Comparison of ENCODE assay signal across 35 mouse cellular contexts in the genomic region with DNA sequence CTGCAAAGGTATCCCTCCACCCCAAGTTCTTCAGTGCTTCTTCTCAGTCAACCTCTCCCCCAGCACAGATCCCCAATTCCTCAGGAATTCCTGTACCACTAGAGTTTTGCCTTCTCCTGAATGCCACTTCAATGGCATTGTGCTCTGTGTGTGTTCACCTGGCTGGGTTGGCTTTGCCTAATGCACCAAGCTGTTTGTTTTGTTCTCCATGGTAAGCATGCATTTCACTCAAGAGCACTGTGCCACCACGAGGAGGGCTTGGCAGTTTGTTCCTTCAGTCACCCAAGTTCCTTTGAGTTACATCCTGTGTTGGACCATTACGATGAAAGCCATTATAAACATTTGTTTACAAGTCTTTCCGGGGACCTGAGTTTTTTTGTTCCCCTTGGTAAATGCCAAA.
"Had no signal": no experiment of that assay in that cellular context is flagged by ENCODE, and none has a peak within 500 bp of the region (broad histone marks: within the 10 kb centered on the region; RNA-seq: fewer than 3 reads in every experiment).

No protein-coding gene starts in this region.

- H3K4me3 ChIP-seq: heart, adult 2 months; heart, embryonic 10.5 days; heart, embryonic 12.5 days; heart, embryonic 13.5 days; heart, embryonic 15.5 days; hindbrain, embryonic 10.5 days; hindbrain, embryonic 12.5 days; hindbrain, embryonic 13.5 days; hindbrain, embryonic 15.5 days; intestine, embryonic 15.5 days; kidney, embryonic 15.5 days; layer of hippocampus, adult 2 months had no signal

- H3K36me3 ChIP-seq: heart, embryonic 10.5 days; heart, embryonic 12.5 days; heart, embryonic 13.5 days; heart, embryonic 15.5 days; hindbrain, embryonic 10.5 days; hindbrain, embryonic 12.5 days; hindbrain, embryonic 13.5 days; hindbrain, embryonic 15.5 days; intestine, embryonic 15.5 days; kidney, embryonic 15.5 days had no signal

- H3K9ac ChIP-seq: heart, embryonic 12.5 days; heart, embryonic 13.5 days; heart, embryonic 15.5 days; hindbrain, embryonic 12.5 days; hindbrain, embryonic 13.5 days; hindbrain, embryonic 14.5 days; hindbrain, embryonic 15.5 days; intestine, embryonic 15.5 days; kidney, embryonic 15.5 days had no signal

- H3K27ac ChIP-seq: heart, adult 2 months; heart, embryonic 10.5 days; heart, embryonic 13.5 days; heart, embryonic 15.5 days; hindbrain, embryonic 10.5 days; hindbrain, embryonic 12.5 days; hindbrain, embryonic 13.5 days; hindbrain, embryonic 14.5 days; hindbrain, embryonic 15.5 days; hindbrain, postnatal 0 days; intestine, embryonic 15.5 days; kidney, embryonic 15.5 days; kidney, postnatal 0 days; layer of hippocampus, adult 2 months had no signal

- H3K27me3 ChIP-seq: heart, embryonic 12.5 days; heart, embryonic 13.5 days; heart, embryonic 15.5 days; hindbrain, embryonic 12.5 days; hindbrain, embryonic 13.5 days; hindbrain, embryonic 15.5 days; intestine, embryonic 15.5 days; kidney, embryonic 15.5 days had no signal

- H3K4me2 ChIP-seq: heart, embryonic 11.5 days; heart, embryonic 12.5 days; heart, embryonic 13.5 days; heart, embryonic 15.5 days; hindbrain, embryonic 12.5 days; hindbrain, embryonic 13.5 days; hindbrain, embryonic 14.5 days; hindbrain, embryonic 15.5 days; intestine, embryonic 15.5 days; kidney, embryonic 15.5 days had no signal

- ATAC-seq: hindbrain, embryonic 16.5 days; hindbrain, postnatal 0 days; inflammation-experienced regulatory T-cells, adult 6 months; intestine, embryonic 15.5 days; intestine, embryonic 16.5 days; intestine, postnatal 0 days had no signal

- H3K9me3 ChIP-seq: heart, embryonic 10.5 days; heart, embryonic 15.5 days; hindbrain, embryonic 12.5 days; hindbrain, embryonic 13.5 days; hindbrain, embryonic 15.5 days; intestine, embryonic 15.5 days; kidney, embryonic 15.5 days had no signal

- DNase-seq: heart, adult 2 months; heart, postnatal 10 days; heart, postnatal 14 days; heart, postnatal 36 days; heart, postnatal 4 days; kidney, adult 11 months; kidney, adult 18-20 months; kidney, adult 2 months; kidney, adult 8-10 months; kidney, adult 9 months; kidney, postnatal 10 days; kidney, postnatal 14 days; kidney, postnatal 25 days; kidney, postnatal 36 days; kidney, postnatal 4 days; layer of hippocampus, adult 9-11 months had no signal
